Mouse (Mus musculus) embryonic fibroblast, embryonic 13.5 days (primary cell): ENCODE results near the gene Vmn1r107. TPM values are rescaled to one million over a fixed set of nuclear protein-coding genes. Genes with fewer than 3 reads are reported as not detected.
"Not testable (repeated sequence)": the region's sequence is repeated elsewhere in the genome, so short reads cannot be mapped to it uniquely, and the experiment has no call there.

Experiments used
- H3K27ac ChIP-seq: 2 replicates; pipeline ENCODE4 v1.5.1; 2012; ENCODE audit warnings: low read length, control low read depth, inconsistent platforms; ENCODE audit not compliant: insufficient read depth
- H3K4me1 ChIP-seq: 2 replicates; pipeline ENCODE4 v1.6.1; 2011; ENCODE audit warnings: low read length; ENCODE audit not compliant: control insufficient read depth, insufficient read depth
- H3K4me3 ChIP-seq: 2 replicates; pipeline ENCODE4 v1.5.1; 2011; ENCODE audit warnings: mild to moderate bottlenecking, control low read depth, low read length; ENCODE audit not compliant: insufficient read depth
- polyA plus RNA-seq: library from polyadenylated mRNA; stranded (reverse); fragments of >200 nt; gene quantifications from 2 replicates; pipeline ENCODE4 v1.2.4, GENCODE M21; 2011; ENCODE audit warnings: low read depth; ENCODE audit not compliant: missing spikeins, insufficient read length

Vmn1r107 gene
- not detected in 2 replicates for polyA plus RNA-seq

DNA sequence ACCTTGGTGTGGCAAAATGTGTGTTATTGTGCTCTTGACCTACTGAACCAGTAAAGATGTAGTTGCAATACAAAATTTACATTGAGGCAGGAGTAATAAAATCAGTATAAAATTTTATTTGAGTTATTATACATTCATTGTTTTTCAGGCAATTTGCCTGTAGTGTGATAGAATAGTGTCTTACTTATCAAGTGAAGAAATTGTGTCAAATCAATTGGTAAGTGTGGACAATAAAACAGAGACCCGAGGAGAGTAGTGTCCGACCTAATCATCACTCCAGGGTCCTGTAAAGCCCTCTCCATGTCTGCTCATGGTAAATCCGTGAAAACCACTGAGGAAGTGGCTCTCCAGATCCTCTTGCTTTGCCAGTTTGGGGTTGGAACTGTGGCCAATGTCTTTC lies at the start of gene Vmn1r107:
Gene Vmn1r107 (plus strand): TSS at position 301 of the 400 bp plus-strand sequence.
- H3K4me1 ChIP-seq, H3K4me3 ChIP-seq, H3K27ac ChIP-seq: not testable (repeated sequence)

DNA sequence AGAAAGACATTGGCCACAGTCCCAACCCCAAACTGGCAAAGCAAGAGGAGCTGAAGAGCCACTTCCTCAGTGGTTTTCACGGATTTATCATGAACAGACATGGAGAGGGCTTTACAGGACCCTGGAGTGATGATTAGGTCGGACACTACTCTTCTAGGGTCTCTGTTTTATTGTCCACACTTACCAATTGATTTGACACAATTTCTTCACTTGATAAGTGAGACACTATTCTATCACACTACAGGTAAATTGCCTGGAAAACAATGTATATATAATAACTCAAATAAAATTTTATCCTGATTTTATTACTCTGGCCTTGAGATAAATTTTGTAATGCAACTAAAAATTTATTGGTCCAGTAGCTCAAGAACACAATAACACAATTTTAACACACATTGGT lies 34.4 kb downstream of the Vmn1r107 start, which contains the start of gene Vmn1r111:
Gene Vmn1r111 (minus strand): TSS at position 101 of the 400 bp plus-strand sequence.
- H3K27ac ChIP-seq, H3K4me1 ChIP-seq, H3K4me3 ChIP-seq: not testable (repeated sequence)

Other genes starting within 250 kb of the Vmn1r107 start
- gene Vmn1r101, start 226.3 kb upstream of the Vmn1r107 start, polyA plus RNA-seq, result not detected in 2 replicates
- not detected in 2 replicates for gene Gm10670, start 194.0 kb upstream of the Vmn1r107 start, polyA plus RNA-seq
- not detected in 2 replicates for gene Vmn1r103, start 158.4 kb upstream of the Vmn1r107 start, polyA plus RNA-seq
- gene Vmn1r104, start 135.1 kb upstream of the Vmn1r107 start, polyA plus RNA-seq, result not detected in 2 replicates
- not detected in 2 replicates for gene Gm5726, start 123.2 kb upstream of the Vmn1r107 start, polyA plus RNA-seq
- not detected in 2 replicates for gene Gm4141, start 92.7 kb upstream of the Vmn1r107 start, polyA plus RNA-seq
- gene Gm4513, start 69.9 kb upstream of the Vmn1r107 start, polyA plus RNA-seq, result not detected in 2 replicates
- not detected in 2 replicates for gene Vmn1r111, start 34.3 kb downstream of the Vmn1r107 start, polyA plus RNA-seq
- gene Gm10668, start 61.7 kb downstream of the Vmn1r107 start, polyA plus RNA-seq, result not detected in 2 replicates
- not detected in 2 replicates for gene Vmn1r112, start 102.3 kb downstream of the Vmn1r107 start, polyA plus RNA-seq
- not detected in 2 replicates for gene Vmn1r113, start 118.4 kb downstream of the Vmn1r107 start, polyA plus RNA-seq
- gene Vmn1r114, start 143.3 kb downstream of the Vmn1r107 start, polyA plus RNA-seq, result not detected in 2 replicates
- not detected in 2 replicates for gene Vmn1r115, start 176.1 kb downstream of the Vmn1r107 start, polyA plus RNA-seq
- not detected in 2 replicates for gene Vmn1r116, start 203.3 kb downstream of the Vmn1r107 start, polyA plus RNA-seq
- not detected in 2 replicates for gene Vmn1r117, start 215.2 kb downstream of the Vmn1r107 start, polyA plus RNA-seq
- gene Vmn1r118, start 243.4 kb downstream of the Vmn1r107 start, polyA plus RNA-seq, result not detected in 2 replicates